Mouse (Mus musculus): Measurements from ENCODE around the gene Myh9. TPM values are rescaled to one million over a fixed set of nuclear protein-coding genes. Genes with fewer than 3 reads are reported as not detected.

Gene Myh9
- total RNA-seq, 1 experiment = 152 TPM

DNA sequence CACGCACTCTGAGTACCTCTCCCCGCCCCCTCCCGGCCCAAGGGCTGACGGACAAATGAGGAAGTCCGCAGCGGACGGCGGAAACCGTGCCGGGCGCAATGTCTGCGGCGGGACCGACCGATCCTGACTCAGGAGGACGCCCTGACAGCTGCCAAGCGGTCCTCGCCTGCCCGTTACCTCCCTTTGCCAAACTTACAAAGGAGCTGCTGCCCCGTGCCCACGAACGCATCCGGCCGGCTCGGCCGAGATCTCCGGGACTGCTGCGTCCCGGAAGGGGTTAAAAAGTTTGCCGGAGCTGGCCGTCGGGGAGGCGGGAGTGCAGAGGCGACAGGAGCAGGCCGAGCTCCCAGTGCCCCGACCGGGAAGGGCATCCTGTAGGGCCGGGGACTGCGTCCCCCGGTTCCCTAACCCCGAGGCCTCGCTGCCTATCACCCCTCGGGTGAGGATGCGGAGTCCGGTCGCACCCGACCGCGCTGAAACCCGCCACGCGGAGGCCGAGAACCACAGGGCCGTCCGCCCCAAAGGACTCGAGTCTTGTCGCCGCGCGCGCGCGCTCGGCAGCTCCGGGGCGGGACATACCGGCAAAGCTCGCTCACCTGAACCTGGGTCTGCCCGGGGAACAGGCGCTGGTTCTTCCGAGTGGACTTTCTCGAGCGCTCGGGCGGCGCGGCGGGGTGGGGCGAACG is 471 bp downstream of the Myh9 start:
- no peak for DNase-seq (ENCODE audit: low read depth, low spot score)
- Histone ChIP-seq H3K9me3 (ENCODE audit: control insufficient read depth, insufficient read depth, low read depth, low read length) (no peaks in the 10 kb centered on the region), H3K9ac (ENCODE audit: insufficient read depth, low read depth, low read length, poor library complexity, severe bottlenecking) (peak overlapping the region; percentile 94), H3K36me3 (ENCODE audit: control insufficient read depth, insufficient read depth, low read length, poor library complexity, severe bottlenecking) (peaks cover 3% of the 10 kb centered on the region; the same call in 1 of the 2 replicates), H3K4me3 (ENCODE audit: insufficient read depth in 1 of 2, low read depth in 1 of 2, low read length in 2 of 2, poor library complexity in 1 of 2, severe bottlenecking in 1 of 2) (peak overlapping the region; percentile 84 to 100), H3K4me1 (ENCODE audit: control insufficient read depth in 2 of 2, insufficient read depth in 2 of 2, low read length in 2 of 2, poor library complexity in 1 of 2) (peaks cover 13 to 17% of the 10 kb centered on the region in 2 experiments), H3K27ac (ENCODE audit: insufficient read depth, low read depth, low read length, poor library complexity, severe bottlenecking) (peak overlapping the region; percentile 66)
- in situ Hi-C loops (cut with MboI; ENCODE audit: low sequenced_read_pairs in 2 of 2, unreplicated experiment in 2 of 2) = no loop called here
- TF ChIP-seq CHD2 (IDR thresholded peaks at IDR 0.05; ENCODE audit: low read depth, low read length) = no peak
- no peak for TF ChIP-seq HCFC1 (IDR thresholded peaks at IDR 0.05; ENCODE audit: borderline replicate concordance, insufficient read depth, low read length)
- TF ChIP-seq MAFK (IDR thresholded peaks at IDR 0.05; ENCODE audit: insufficient read depth, low read depth, low read length) = no peak
- no peak for TF ChIP-seq ZC3H11A (IDR thresholded peaks at IDR 0.05; ENCODE audit: borderline replicate concordance, low read depth, low read length)
- no peak for TF ChIP-seq ZNF384 (IDR thresholded peaks at IDR 0.05; ENCODE audit: low read depth, low read length)

DNA sequence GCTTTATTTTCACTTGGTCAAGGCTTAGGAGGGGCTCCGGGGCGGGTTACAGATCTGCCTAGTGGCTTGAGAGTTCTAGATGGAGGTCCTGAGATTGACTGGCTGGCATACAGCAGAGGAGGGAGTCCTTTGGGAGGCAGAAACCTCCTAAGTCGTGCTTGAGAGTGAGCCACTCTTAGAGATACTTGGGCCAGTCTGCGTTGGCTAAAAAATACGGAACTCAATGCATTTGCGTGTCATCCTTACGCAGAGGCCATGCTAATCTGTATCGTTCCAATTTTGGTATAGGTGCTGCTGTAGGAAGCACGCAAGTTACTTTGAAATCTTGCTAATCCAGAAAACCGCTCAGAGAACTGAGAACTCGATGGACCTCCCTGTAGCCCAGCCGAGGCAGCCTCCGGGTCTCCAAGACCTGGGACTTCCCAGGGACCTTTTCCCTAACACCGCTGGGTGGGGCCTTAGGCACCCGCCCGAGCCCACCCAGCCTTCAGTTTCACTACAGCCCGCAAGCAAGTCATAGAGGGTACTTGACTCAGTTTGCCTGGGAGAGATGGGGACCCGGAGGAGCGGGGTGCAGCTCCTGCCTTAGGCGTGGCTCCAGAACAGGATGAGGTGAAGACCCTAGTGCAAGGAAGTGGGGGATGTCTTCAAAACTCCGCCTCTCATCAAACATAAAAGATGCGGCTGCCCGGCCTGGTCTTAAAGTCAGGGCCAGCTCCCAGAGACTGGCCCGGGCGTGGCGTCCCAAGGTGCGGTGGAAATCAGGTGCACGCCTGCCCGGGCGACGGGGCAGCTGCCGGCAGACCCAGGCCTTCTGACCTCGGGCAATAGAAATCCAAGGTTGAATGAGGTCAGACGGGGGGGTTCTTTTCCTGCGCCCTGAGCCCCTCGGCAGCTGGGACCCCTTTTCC is 1.3 kb downstream of the Myh9 start:
- Histone ChIP-seq H3K4me3 (ENCODE audit: insufficient read depth in 1 of 2, low read depth in 1 of 2, low read length in 2 of 2, poor library complexity in 1 of 2, severe bottlenecking in 1 of 2) (peak overlapping the region; percentile 84 to 100), H3K9ac (ENCODE audit: insufficient read depth, low read depth, low read length, poor library complexity, severe bottlenecking) (peak overlapping the region; percentile 94), H3K9me3 (ENCODE audit: control insufficient read depth, insufficient read depth, low read depth, low read length) (no peaks in the 10 kb centered on the region), H3K36me3 (ENCODE audit: control insufficient read depth, insufficient read depth, low read length, poor library complexity, severe bottlenecking) (peaks cover 3% of the 10 kb centered on the region; the same call in 1 of the 2 replicates), H3K4me1 (ENCODE audit: control insufficient read depth in 2 of 2, insufficient read depth in 2 of 2, low read length in 2 of 2, poor library complexity in 1 of 2) (peaks cover 16 to 25% of the 10 kb centered on the region in 2 experiments), H3K27ac (ENCODE audit: insufficient read depth, low read depth, low read length, poor library complexity, severe bottlenecking) (peak overlapping the region; percentile 66; the same call in 1 of the 2 replicates)
- TF ChIP-seq CHD2 (IDR thresholded peaks at IDR 0.05; ENCODE audit: low read depth, low read length) (no peak), MAFK (IDR thresholded peaks at IDR 0.05; ENCODE audit: insufficient read depth, low read depth, low read length) (no peak), ZNF384 (IDR thresholded peaks at IDR 0.05; ENCODE audit: low read depth, low read length) (no peak), HCFC1 (IDR thresholded peaks at IDR 0.05; ENCODE audit: borderline replicate concordance, insufficient read depth, low read length) (no peak), ZC3H11A (IDR thresholded peaks at IDR 0.05; ENCODE audit: borderline replicate concordance, low read depth, low read length) (no peak)
- no peak for DNase-seq (ENCODE audit: low read depth, low spot score)
- in situ Hi-C loops (cut with MboI; ENCODE audit: low sequenced_read_pairs in 2 of 2, unreplicated experiment in 2 of 2) = no loop called here

DNA sequence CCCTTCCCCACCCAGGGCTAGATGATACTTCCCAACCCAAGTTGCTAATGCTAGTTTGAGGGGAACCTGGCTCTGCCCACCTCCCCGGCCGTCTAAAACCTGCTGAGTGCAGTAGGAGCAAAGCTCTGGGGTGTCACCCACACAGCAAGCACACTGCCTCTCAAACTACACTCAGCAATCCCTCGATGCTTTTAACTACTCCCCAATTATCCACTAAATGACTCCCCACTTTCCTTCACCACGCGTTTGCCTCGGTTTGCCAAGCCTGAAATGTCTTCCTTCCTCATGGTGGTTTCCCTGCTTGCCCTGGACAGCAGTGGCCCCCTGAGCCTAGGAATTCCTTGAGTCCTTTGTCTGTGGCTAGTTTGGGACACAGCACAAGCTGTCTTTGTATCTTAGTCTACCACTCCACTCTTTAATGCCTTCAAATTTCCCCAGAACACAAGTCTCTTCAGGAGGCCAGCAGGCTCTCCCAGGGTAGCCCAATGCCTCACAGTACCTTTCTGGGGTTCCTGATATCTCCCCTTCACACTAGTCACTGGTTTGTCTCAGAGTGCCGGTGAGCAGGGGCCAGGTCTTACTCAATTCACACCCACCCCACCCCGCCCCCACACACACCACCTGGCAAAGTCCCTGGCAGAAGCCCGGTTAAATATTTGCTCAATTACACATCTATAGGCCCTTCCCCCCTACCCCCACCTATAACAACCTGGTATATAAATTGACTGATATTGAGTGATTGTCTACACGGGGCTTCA is 2.3 kb downstream of the Myh9 start:
- Histone ChIP-seq H3K4me3 (ENCODE audit: insufficient read depth in 1 of 2, low read depth in 1 of 2, low read length in 2 of 2, poor library complexity in 1 of 2, severe bottlenecking in 1 of 2) (peak overlapping the region; percentile 1 to 100; a peak in 3 of 4 replicates), H3K27ac (ENCODE audit: insufficient read depth, low read depth, low read length, poor library complexity, severe bottlenecking) (no peak overlapping the region; the same call in 1 of the 2 replicates), H3K4me1 (ENCODE audit: control insufficient read depth in 2 of 2, insufficient read depth in 2 of 2, low read length in 2 of 2, poor library complexity in 1 of 2) (peaks cover 16 to 28% of the 10 kb centered on the region in 2 experiments), H3K36me3 (ENCODE audit: control insufficient read depth, insufficient read depth, low read length, poor library complexity, severe bottlenecking) (peaks cover 3% of the 10 kb centered on the region; the same call in 1 of the 2 replicates), H3K9ac (ENCODE audit: insufficient read depth, low read depth, low read length, poor library complexity, severe bottlenecking) (peak overlapping the region; percentile 40; the same call in 1 of the 2 replicates), H3K9me3 (ENCODE audit: control insufficient read depth, insufficient read depth, low read depth, low read length) (no peaks in the 10 kb centered on the region)
- in situ Hi-C loops (cut with MboI; ENCODE audit: low sequenced_read_pairs in 2 of 2, unreplicated experiment in 2 of 2) = no loop called here
- no peak for DNase-seq (ENCODE audit: low read depth, low spot score)
- TF ChIP-seq HCFC1 (IDR thresholded peaks at IDR 0.05; ENCODE audit: borderline replicate concordance, insufficient read depth, low read length) = no peak

DNA sequence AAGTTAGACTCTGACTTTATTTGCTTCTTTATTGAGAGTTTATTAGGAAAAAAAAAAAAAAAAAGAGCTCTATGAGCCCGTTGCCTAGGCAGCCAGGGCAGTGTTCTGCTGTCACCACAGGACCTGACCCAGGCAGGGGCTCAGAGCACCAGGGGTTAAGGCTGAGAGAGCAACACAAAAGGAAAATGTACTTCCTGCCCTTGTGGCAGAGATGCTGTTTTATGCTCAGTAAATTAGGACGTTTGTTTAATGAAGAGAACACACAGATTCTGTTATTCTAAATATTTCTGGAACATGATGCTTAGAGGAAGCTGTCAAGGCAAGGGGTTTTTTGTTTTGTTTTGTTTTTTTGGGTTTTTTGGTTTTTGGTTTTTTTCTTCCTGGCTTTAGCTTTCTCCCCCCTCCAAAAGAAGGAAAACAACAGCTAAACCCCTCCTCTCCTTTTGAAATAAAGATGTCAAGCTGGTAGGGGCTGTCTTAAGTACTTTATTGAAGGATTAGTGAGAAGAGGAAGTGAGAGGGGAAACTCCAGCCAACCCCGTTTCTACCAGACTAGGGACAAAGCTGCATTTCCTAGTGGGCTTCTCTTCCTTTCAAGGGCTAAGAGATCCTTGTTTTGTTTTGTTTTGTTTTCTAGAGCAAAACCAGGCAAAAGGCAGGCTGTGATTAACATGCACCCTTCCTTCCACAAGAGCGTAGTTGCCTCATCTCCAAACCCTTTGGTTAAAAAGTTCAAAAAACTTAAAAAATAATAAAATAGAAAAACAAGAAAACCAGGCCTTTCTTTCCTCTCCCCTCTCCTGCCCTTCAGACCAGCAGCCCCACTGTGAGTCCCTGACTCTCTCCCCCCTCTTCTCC is 3.2 kb downstream of the Myh9 start:
- in situ Hi-C loops (cut with MboI; ENCODE audit: low sequenced_read_pairs in 2 of 2, unreplicated experiment in 2 of 2) = no loop called here
- no peak for DNase-seq (ENCODE audit: low read depth, low spot score)
- Histone ChIP-seq H3K36me3 (ENCODE audit: control insufficient read depth, insufficient read depth, low read length, poor library complexity, severe bottlenecking) (peaks cover 3% of the 10 kb centered on the region; the same call in 1 of the 2 replicates), H3K9ac (ENCODE audit: insufficient read depth, low read depth, low read length, poor library complexity, severe bottlenecking) (no peak overlapping the region), H3K9me3 (ENCODE audit: control insufficient read depth, insufficient read depth, low read depth, low read length) (no peaks in the 10 kb centered on the region), H3K4me3 (ENCODE audit: insufficient read depth in 1 of 2, low read depth in 1 of 2, low read length in 2 of 2, poor library complexity in 1 of 2, severe bottlenecking in 1 of 2) (no peak overlapping the region), H3K4me1 (ENCODE audit: control insufficient read depth in 2 of 2, insufficient read depth in 2 of 2, low read length in 2 of 2, poor library complexity in 1 of 2) (peaks cover 19 to 33% of the 10 kb centered on the region in 2 experiments), H3K27ac (ENCODE audit: insufficient read depth, low read depth, low read length, poor library complexity, severe bottlenecking) (no peak overlapping the region)
- TF ChIP-seq HCFC1 (IDR thresholded peaks at IDR 0.05; ENCODE audit: borderline replicate concordance, insufficient read depth, low read length) (no peak), ZNF384 (IDR thresholded peaks at IDR 0.05; ENCODE audit: low read depth, low read length) (0 out of 2 replicates have a peak, but pooled peaks have one; percentile 49)

Data from ES-E14 (cell line).